Mouse (Mus musculus): ENCODE measurements around the gene Pls3. TPM values are rescaled to one million over a fixed set of nuclear protein-coding genes. Genes with fewer than 3 reads are reported as not detected.
"Not testable (repeated sequence)": the region's sequence is repeated elsewhere in the genome, so short reads cannot be mapped to it uniquely, and the experiment has no call there.

Pls3 gene
- polyA plus RNA-seq, 1 experiment from 2014 or later = 150 TPM

- DNase-seq (ENCODE audit: low spot score) = no peak
- H3K4me3 ChIP-seq (ENCODE audit: low read depth, low read length) = no peak overlapping the region
- no peaks in the 10 kb centered on the region for H3K27me3 ChIP-seq (replicated peaks; ENCODE audit: insufficient read depth, low read length)
- H3K4me1 ChIP-seq (ENCODE audit: insufficient read depth, low read depth, low read length) = no peaks in the 10 kb centered on the region
- ATAC-seq = no peak
- H3K4me2 ChIP-seq (replicated peaks; ENCODE audit: low read depth, low read length) = no peak overlapping the region
- H3K36me3 ChIP-seq (ENCODE audit: insufficient read depth, low read length) = no peaks in the 10 kb centered on the region
- TF ChIP-seq EP300 (IDR thresholded peaks at IDR 0.05) (no peak), CTCF (IDR thresholded peaks at IDR 0.05) (no peak)
- H3K27ac ChIP-seq (ENCODE audit: low read length) = no peak overlapping the region
- WGBS = 83% methylated on average over 4 of the region's 4 CpGs
- no peaks in the 10 kb centered on the region for H3K9me3 ChIP-seq (ENCODE audit: low read length)
- H3K9ac ChIP-seq (replicated peaks; ENCODE audit: low read depth) = no peak overlapping the region
Observed at GRCm38 (mm10) chrX:75814123-75814522, 60.9 kb downstream of the Pls3 start.

DNA sequence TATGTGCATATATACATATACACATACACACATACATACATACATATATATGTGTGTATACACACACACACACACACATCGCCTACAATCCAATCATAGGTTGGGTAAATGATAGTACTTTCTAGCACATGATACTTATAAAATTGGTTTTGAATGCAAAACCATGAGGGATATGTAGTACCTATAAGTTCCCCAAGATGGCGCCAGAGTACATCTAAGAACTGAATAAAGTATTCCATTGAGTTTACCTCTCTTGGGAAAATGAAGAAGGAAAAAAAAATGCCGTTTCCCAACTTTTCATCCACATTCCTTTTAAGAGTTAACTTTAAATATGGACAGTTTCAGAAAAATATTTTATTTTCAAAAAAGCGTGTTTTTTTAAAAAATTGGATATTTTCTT lies 78.4 kb downstream of the Pls3 start:
- no peak overlapping the region for H3K27ac ChIP-seq (ENCODE audit: low read length)
- H3K4me2 ChIP-seq (replicated peaks; ENCODE audit: low read depth, low read length) = no peak overlapping the region
- no peak for ATAC-seq
- H3K9ac ChIP-seq (replicated peaks; ENCODE audit: low read depth) = no peak overlapping the region
- H3K9me3 ChIP-seq (ENCODE audit: low read length) = no peaks in the 10 kb centered on the region
- H3K4me3 ChIP-seq (ENCODE audit: low read depth, low read length) = no peak overlapping the region
- H3K4me1 ChIP-seq (ENCODE audit: insufficient read depth, low read depth, low read length) = no peaks in the 10 kb centered on the region
- H3K36me3 ChIP-seq (ENCODE audit: insufficient read depth, low read length) = peaks cover 4% of the 10 kb centered on the region; the same call in 1 of the 2 replicates
- peak; percentile 71 for TF ChIP-seq CTCF (IDR thresholded peaks at IDR 0.05)
- TF ChIP-seq EP300 (IDR thresholded peaks at IDR 0.05) = no peak
- WGBS = 25% methylated on average over 4 of the region's 4 CpGs
- DNase-seq (ENCODE audit: low spot score) = peak; percentile 31
- no peaks in the 10 kb centered on the region for H3K27me3 ChIP-seq (replicated peaks; ENCODE audit: insufficient read depth, low read length)

DNA sequence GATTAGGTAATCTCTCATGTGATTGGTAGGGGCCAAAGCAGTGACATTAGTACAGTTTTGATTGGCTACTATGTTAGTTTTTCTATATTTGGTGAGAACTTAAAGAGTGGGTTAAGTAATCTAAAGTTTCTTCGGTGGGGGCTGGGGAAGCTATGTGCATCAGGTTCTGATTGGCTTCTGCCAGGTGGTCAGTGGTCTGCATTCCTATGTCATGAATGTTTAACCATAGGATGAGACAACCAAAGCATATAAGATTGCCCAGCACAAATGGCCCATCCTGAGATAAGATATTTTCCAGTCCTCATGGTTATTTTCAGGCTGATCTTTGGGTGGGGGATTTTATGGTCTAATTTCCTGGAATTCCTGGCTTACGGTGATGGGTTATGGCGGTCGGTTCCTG lies 95.2 kb downstream of the Pls3 start:
- H3K4me2 ChIP-seq (replicated peaks; ENCODE audit: low read depth, low read length) = no peak overlapping the region
- no peaks in the 10 kb centered on the region for H3K4me1 ChIP-seq (ENCODE audit: insufficient read depth, low read depth, low read length)
- no peaks in the 10 kb centered on the region for H3K36me3 ChIP-seq (ENCODE audit: insufficient read depth, low read length)
- no peaks in the 10 kb centered on the region for H3K27me3 ChIP-seq (replicated peaks; ENCODE audit: insufficient read depth, low read length)
- ATAC-seq (no peak), DNase-seq (ENCODE audit: low spot score) (no peak)
- WGBS = 87% methylated on average over 4 of the region's 4 CpGs
- H3K27ac ChIP-seq (ENCODE audit: low read length) = no peak overlapping the region
- H3K4me3 ChIP-seq (ENCODE audit: low read depth, low read length) = no peak overlapping the region
- H3K9ac ChIP-seq (replicated peaks; ENCODE audit: low read depth) = no peak overlapping the region
- no peak for TF ChIP-seq CTCF (IDR thresholded peaks at IDR 0.05)
- TF ChIP-seq EP300 (IDR thresholded peaks at IDR 0.05) = no peak
- no peaks in the 10 kb centered on the region for H3K9me3 ChIP-seq (ENCODE audit: low read length)

GRCm38 (mm10) chrX:75777461-75777860 lies 97.5 kb downstream of the Pls3 start:
- WGBS = 83% methylated on average over 2 of the region's 2 CpGs
- Histone ChIP-seq H3K4me2 (replicated peaks; ENCODE audit: low read depth, low read length) (no peak overlapping the region), H3K4me1 (ENCODE audit: insufficient read depth, low read depth, low read length) (no peaks in the 10 kb centered on the region), H3K27ac (ENCODE audit: low read length) (no peak overlapping the region), H3K27me3 (replicated peaks; ENCODE audit: insufficient read depth, low read length) (no peaks in the 10 kb centered on the region), H3K4me3 (ENCODE audit: low read depth, low read length) (no peak overlapping the region), H3K9ac (replicated peaks; ENCODE audit: low read depth) (no peak overlapping the region), H3K9me3 (ENCODE audit: low read length) (no peaks in the 10 kb centered on the region), H3K36me3 (ENCODE audit: insufficient read depth, low read length) (no peaks in the 10 kb centered on the region)
- ATAC-seq (no peak), DNase-seq (ENCODE audit: low spot score) (no peak)
- TF ChIP-seq CTCF (IDR thresholded peaks at IDR 0.05) = peak; percentile 44
- TF ChIP-seq EP300 (IDR thresholded peaks at IDR 0.05) = no peak

DNA sequence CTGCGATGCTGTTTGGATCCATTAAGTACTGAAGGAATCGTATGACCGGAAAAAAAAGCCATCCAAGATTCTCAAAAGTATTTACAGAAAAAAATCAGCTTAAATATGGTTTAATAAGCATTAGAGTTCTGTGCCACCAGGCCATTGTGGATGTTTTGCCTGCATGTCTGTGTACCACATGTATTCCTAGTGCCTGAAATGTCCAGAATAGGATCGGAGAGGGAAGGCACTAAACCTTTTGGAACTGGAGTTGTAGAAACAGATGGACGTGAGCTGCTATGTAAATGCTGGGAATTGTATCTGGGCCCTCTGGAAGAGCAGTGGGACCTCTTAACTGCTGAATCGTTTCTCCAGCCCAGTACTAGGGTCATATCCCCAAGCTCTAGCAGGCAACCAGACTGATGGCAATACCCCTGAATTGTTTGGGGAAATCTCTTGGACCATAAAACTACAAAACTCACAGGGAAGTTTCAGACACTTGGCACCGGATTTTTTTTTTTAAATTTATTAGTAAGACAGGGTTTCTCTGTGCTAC lies 110.1 kb downstream of the Pls3 start:
- Histone ChIP-seq H3K9ac (replicated peaks; ENCODE audit: low read depth) (0 out of 2 replicates have a peak overlapping the region, but pooled peaks have one; percentile 16), H3K4me1 (ENCODE audit: insufficient read depth, low read depth, low read length) (no peaks in the 10 kb centered on the region; the same call in 1 of the 2 replicates), H3K27ac (ENCODE audit: low read length) (peak overlapping the region; percentile 81; the same call in 1 of the 2 replicates), H3K9me3 (ENCODE audit: low read length) (no peaks in the 10 kb centered on the region), H3K27me3 (replicated peaks; ENCODE audit: insufficient read depth, low read length) (no peaks in the 10 kb centered on the region), H3K36me3 (ENCODE audit: insufficient read depth, low read length) (no peaks in the 10 kb centered on the region), H3K4me2 (replicated peaks; ENCODE audit: low read depth, low read length) (peak overlapping the region; percentile 54), H3K4me3 (ENCODE audit: low read depth, low read length) (peak overlapping the region; percentile 46)
- ATAC-seq (peak; percentile 32), DNase-seq (ENCODE audit: low spot score) (no peak)
- no peak for TF ChIP-seq EP300 (IDR thresholded peaks at IDR 0.05)
- TF ChIP-seq CTCF (IDR thresholded peaks at IDR 0.05) = no peak
- 24% methylated on average over 7 of the region's 7 CpGs for WGBS

- TF ChIP-seq CTCF (IDR thresholded peaks at IDR 0.05) (0 out of 2 replicates have a peak, but pooled peaks have one; percentile 17), EP300 (IDR thresholded peaks at IDR 0.05) (no peak)
- 7% methylated on average over 17 of the region's 19 CpGs for WGBS
Observed at GRCm38 (mm10) chrX:75764135-75764793, 110.7 kb downstream of the Pls3 start.

DNA sequence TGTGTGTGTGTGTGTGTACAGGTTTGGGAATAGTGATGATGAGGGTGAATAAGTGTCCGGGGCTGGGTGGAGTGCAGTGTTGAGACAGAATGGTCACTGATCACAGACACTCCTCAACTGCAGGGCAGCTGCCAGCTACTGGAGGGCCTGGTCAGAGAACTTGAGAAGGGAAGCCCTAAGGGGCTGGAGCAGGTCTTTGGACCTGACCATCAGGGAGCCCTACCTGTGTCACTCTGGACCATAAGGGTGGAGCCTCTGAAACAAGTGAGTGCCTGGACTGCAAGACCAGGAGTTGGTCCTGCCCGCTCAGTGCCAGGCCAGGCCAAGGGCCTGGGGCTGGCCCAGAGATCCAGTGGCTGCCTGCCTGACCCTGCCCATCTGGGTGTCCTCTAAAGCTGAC lies 115.5 kb downstream of the Pls3 start:
- 71% methylated on average over 1 of the region's 2 CpGs for WGBS
- not testable (repeated sequence) for H3K27ac ChIP-seq (ENCODE audit: low read length); H3K36me3 ChIP-seq (ENCODE audit: insufficient read depth, low read length); H3K4me3 ChIP-seq (ENCODE audit: low read depth, low read length); H3K4me2 ChIP-seq (replicated peaks; ENCODE audit: low read depth, low read length); H3K9ac ChIP-seq (replicated peaks; ENCODE audit: low read depth); H3K27me3 ChIP-seq (replicated peaks; ENCODE audit: insufficient read depth, low read length); H3K4me1 ChIP-seq (ENCODE audit: insufficient read depth, low read depth, low read length); H3K9me3 ChIP-seq (ENCODE audit: low read length); DNase-seq (ENCODE audit: low spot score)
- ATAC-seq = peak; percentile 48; the same call in 1 of the 2 replicates

More at GRCm38 (mm10) chrX:75764135-75764793, 110.7 kb downstream of the Pls3 start:
- no peak overlapping the region; the same call in 1 of the 2 replicates for H3K9ac ChIP-seq (replicated peaks; ENCODE audit: low read depth)
- H3K4me3 ChIP-seq (ENCODE audit: low read depth, low read length) = peak overlapping the region; percentile 46
- no peaks in the 10 kb centered on the region for H3K36me3 ChIP-seq (ENCODE audit: insufficient read depth, low read length)
- H3K4me1 ChIP-seq (ENCODE audit: insufficient read depth, low read depth, low read length) = no peaks in the 10 kb centered on the region; the same call in 1 of the 2 replicates
- peak; percentile 96 for ATAC-seq
- no peaks in the 10 kb centered on the region for H3K9me3 ChIP-seq (ENCODE audit: low read length)
- DNase-seq (ENCODE audit: low spot score) = peak; percentile 73
- H3K27me3 ChIP-seq (replicated peaks; ENCODE audit: insufficient read depth, low read length) = no peaks in the 10 kb centered on the region
- peak overlapping the region; percentile 54 for H3K4me2 ChIP-seq (replicated peaks; ENCODE audit: low read depth, low read length)
- peak overlapping the region; percentile 81 for H3K27ac ChIP-seq (ENCODE audit: low read length)

All from lung, postnatal 0 days (tissue).